Mouse (Mus musculus) CH12.LX (cell line): ENCODE measurements at regions not wholly inside any gene's neighbourhood (a gene's known extent, or its start where the extent isn't known, plus 50 kb on each side); places are given as distances from the start of the nearest gene placed in this dataset.
A peak's percentile ranks its signal among the peaks of the same experiment; 100 is the strongest.

Experiments
- DNase-seq: peaks from one replicate; pipeline ENCODE4 v3.0.0-alpha.2; 2013; ENCODE audit errors: extremely low read depth
- H3K27ac ChIP-seq: 2 replicates; pipeline ENCODE4 v1.5.1; 2012; ENCODE audit warnings: low read depth, mild to moderate bottlenecking, control low read depth, moderate library complexity; ENCODE audit not compliant: insufficient read depth
- H3K27me3 ChIP-seq: replicated peaks from 2 replicates; pipeline ENCODE3; 2012; ENCODE audit warnings: inconsistent platforms
- H3K36me3 ChIP-seq, 2 experiments: replicated peaks in 1 of 2; 2 replicates each; pipeline versions ENCODE3 to v1.6.1; 2012; ENCODE audit warnings: inconsistent platforms in 1 of 2, low read length in 1 of 2, mild to moderate bottlenecking in 1 of 2, mixed read lengths in 1 of 2, moderate library complexity in 1 of 2; ENCODE audit not compliant: control insufficient read depth in 1 of 2, insufficient read depth in 1 of 2
- H3K4me1 ChIP-seq, 2 experiments: 2 replicates each; pipeline ENCODE4 v1.6.1; 2012; ENCODE audit warnings: inconsistent platforms in 1 of 2, moderate library complexity in 1 of 2; ENCODE audit not compliant: insufficient read depth in 2 of 2, control insufficient read depth in 1 of 2
- H3K4me2 ChIP-seq: 2 replicates; pipeline ENCODE4 v1.6.1; 2012; ENCODE audit warnings: low read depth, mild to moderate bottlenecking, control low read depth; ENCODE audit not compliant: poor library complexity, insufficient read depth, severe bottlenecking
- H3K4me3 ChIP-seq, 3 experiments: fragments of 150-350 bp in 1 of 3; sonication (generic) in 1 of 3; replicated peaks in 1 of 3; 2 replicates each; pipeline versions ENCODE3 to v1.5.1; 2011 to 2012; ENCODE audit warnings: low read depth in 2 of 3, low read length in 2 of 3, mild to moderate bottlenecking in 2 of 3, moderate library complexity in 2 of 3, control low read depth in 1 of 3, improper control_type of control experiment in 1 of 3, inconsistent platforms in 1 of 3, mixed read lengths in 1 of 3; ENCODE audit not compliant: poor library complexity in 1 of 3
- H3K79me2 ChIP-seq: replicated peaks from 2 replicates; pipeline ENCODE4 v1.6.1; 2012; ENCODE audit warnings: mild to moderate bottlenecking, moderate library complexity; ENCODE audit not compliant: control insufficient read depth, poor library complexity, insufficient read depth, severe bottlenecking; ENCODE audit errors: extremely low read depth
- H3K9ac ChIP-seq: 2 replicates; pipeline ENCODE4 v1.6.1; 2012; ENCODE audit warnings: low read depth, mild to moderate bottlenecking, control low read depth, moderate library complexity; ENCODE audit not compliant: insufficient read depth
- H3K9me3 ChIP-seq: replicated peaks from 2 replicates; pipeline ENCODE3; 2012; ENCODE audit warnings: low read length, inconsistent platforms, mixed read lengths
- BHLHE40 ChIP-seq: IDR thresholded peaks from 2 replicates; pipeline ENCODE4 v1.6.1; 2011; ENCODE audit warnings: mild to moderate bottlenecking, low read depth, low read length, improper control_type of control experiment
- CTCF ChIP-seq, 2 experiments: IDR thresholded peaks in 1 of 2; conservative IDR thresholded peaks in 1 of 2; 2 replicates each; pipeline ENCODE4 v1.5.1; 2011 to 2012; ENCODE audit warnings: low read depth in 2 of 2, low read length in 2 of 2, improper control_type of control experiment in 1 of 2, inconsistent platforms in 1 of 2, mild to moderate bottlenecking in 1 of 2, moderate library complexity in 1 of 2
- ETS1 ChIP-seq: conservative IDR thresholded peaks from 2 replicates; pipeline ENCODE4 v1.6.1; 2012; ENCODE audit warnings: low read depth, mild to moderate bottlenecking, inconsistent platforms, low read length, improper control_type of control experiment, moderate library complexity
- HCFC1 ChIP-seq: IDR thresholded peaks from 2 replicates; pipeline ENCODE4 v1.6.1; 2012; ENCODE audit warnings: low read depth, mild to moderate bottlenecking, inconsistent platforms, low read length, improper control_type of control experiment
- JUN ChIP-seq: IDR thresholded peaks from 2 replicates; pipeline ENCODE4 v1.6.1; 2011; ENCODE audit warnings: low read depth, mild to moderate bottlenecking, low read length, improper control_type of control experiment, moderate library complexity; ENCODE audit not compliant: insufficient read depth
- MXI1 ChIP-seq: IDR thresholded peaks from 2 replicates; pipeline ENCODE4 v1.6.1; 2011; ENCODE audit warnings: mild to moderate bottlenecking, low read depth, low read length, improper control_type of control experiment
- MYC ChIP-seq: IDR thresholded peaks from 2 replicates; pipeline ENCODE4 v1.6.1; 2011; ENCODE audit warnings: low read depth, mild to moderate bottlenecking, improper control_type of control experiment, low read length
- SIN3A ChIP-seq: IDR thresholded peaks from 2 replicates; pipeline ENCODE4 v1.6.1; 2012; ENCODE audit warnings: low read length, improper control_type of control experiment, inconsistent platforms
- ZC3H11A ChIP-seq: IDR thresholded peaks from 2 replicates; pipeline ENCODE4 v1.6.1; 2012; ENCODE audit warnings: low read depth, mild to moderate bottlenecking, inconsistent platforms, low read length, improper control_type of control experiment
- dilution Hi-C: fragments of 300-500 bp; cut with MboI; formaldehyde crosslinking; loops from 2 replicates; pipeline ENCODE4 v1.14.3; 2020; ENCODE audit warnings: low sequenced_read_pairs; ENCODE audit not compliant: extremely low pct_unique_long_range_greater_than_20kb, extremely low pct_ligation_motif_present
- in situ Hi-C: fragments of 300-500 bp; cut with MboI; formaldehyde crosslinking; loops from 3 replicates; pipeline ENCODE4 v1.14.3; 2019; ENCODE audit warnings: low sequenced_read_pairs, low pct_ligation_motif_present, low pct_unique_long_range_greater_than_20kb, mixed read lengths

DNA sequence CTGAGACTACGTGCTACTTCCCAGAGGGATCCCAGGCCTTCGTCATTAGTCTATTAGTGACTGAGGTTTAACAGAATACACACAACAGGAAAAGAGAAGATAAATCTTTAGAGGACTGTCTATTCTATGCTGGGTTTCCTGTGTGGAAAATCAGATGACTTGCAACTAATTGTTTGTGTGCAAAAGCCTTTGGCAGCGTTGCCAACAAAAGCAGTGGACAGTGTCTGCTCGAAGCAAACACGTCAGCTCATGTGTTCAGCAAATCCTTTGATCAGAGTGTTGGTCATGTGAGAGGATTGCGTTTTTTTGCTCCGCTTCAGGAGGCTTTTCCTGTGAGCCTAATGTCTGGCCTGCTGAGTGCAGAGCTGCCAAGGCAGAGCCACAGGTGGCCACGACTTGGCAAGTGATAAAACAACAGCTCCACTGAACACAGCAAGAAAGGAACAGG lies 117.3 kb downstream of the Arl4a start:
- in situ Hi-C loops, result no loop called here
- H3K4me2 ChIP-seq, result no peak overlapping the region

DNA sequence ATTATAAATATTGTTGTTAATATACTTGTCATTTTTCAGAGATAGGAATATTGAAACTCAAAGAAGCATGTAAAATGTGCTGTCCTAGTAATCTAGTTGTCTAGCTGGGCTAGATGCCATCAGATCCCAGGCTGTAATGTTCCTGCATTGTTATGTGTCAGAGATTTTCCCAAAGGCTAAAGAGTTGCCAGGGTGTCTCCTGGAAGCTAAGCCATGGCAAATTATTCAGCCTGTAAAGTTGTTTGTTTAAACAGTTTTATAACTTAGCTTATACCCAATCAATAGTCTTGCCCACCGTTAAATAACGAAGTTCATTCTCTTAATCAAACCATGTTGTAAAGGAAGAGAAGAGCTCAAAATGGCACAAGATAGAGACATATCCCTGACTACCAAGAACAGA lies 117.9 kb downstream of the Arl4a start:
- Histone ChIP-seq H3K4me1 (peaks cover 3 to 4% of the 10 kb centered on the region in 2 experiments; a peak in 2 of 4 replicates), H3K4me3 (no peak overlapping the region), H3K9me3 (no peaks in the 10 kb centered on the region), H3K4me2 (no peak overlapping the region), H3K36me3 (no peaks in the 10 kb centered on the region), H3K27ac (no peak overlapping the region), H3K27me3 (no peaks in the 10 kb centered on the region), H3K9ac (no peak overlapping the region), H3K79me2 (no peaks in the 10 kb centered on the region)
- TF ChIP-seq JUN, result no peak
- no peak for TF ChIP-seq ETS1
- no peak for DNase-seq
- in situ Hi-C loops (no loop called here), dilution Hi-C loops (no loop called here)

More for the DNA sequence above, 117.3 kb downstream of the Arl4a start:
- DNase-seq, result no peak
- H3K36me3 ChIP-seq, result no peaks in the 10 kb centered on the region
- H3K27ac ChIP-seq, result no peak overlapping the region
- no peak overlapping the region for H3K4me3 ChIP-seq
- H3K9ac ChIP-seq, result no peak overlapping the region
- H3K79me2 ChIP-seq, result no peaks in the 10 kb centered on the region
- H3K9me3 ChIP-seq, result no peaks in the 10 kb centered on the region
- TF ChIP-seq MXI1 (no peak), ZC3H11A (no peak), HCFC1 (no peak), BHLHE40 (0 out of 2 replicates have a peak, but pooled peaks have one; percentile 13), SIN3A (no peak)
- dilution Hi-C loops, result no loop called here
- H3K27me3 ChIP-seq, result no peaks in the 10 kb centered on the region
- peaks cover 3 to 4% of the 10 kb centered on the region in 2 experiments; a peak in 2 of 4 replicates for H3K4me1 ChIP-seq

DNA sequence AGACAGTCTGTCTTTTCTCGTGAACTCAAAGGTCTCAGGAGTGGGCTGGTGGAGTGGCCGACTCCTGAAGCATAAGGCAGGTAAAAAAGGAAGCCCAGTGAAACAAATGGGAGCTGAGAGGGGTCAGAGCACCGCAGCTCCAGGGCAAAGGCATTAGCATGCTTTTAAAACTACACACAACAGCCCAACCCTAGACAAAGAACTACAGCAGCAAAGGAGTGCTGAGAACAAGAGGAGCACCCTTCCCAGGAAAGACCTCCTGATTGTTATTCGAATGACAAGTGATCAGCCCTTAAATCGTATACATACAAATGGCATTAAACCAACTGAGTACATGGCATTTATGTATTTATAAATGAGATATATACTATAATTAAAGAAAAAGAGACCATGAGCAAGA lies 149.3 kb downstream of the Arl4a start:
- Histone ChIP-seq H3K9me3 (no peaks in the 10 kb centered on the region), H3K36me3 (no peaks in the 10 kb centered on the region), H3K4me2 (no peak overlapping the region), H3K79me2 (no peaks in the 10 kb centered on the region), H3K9ac (no peak overlapping the region), H3K27me3 (no peaks in the 10 kb centered on the region), H3K27ac (no peak overlapping the region), H3K4me1 (peaks cover 0 to 2% of the 10 kb centered on the region in 2 experiments; a peak in 1 of 4 replicates), H3K4me3 (no peak overlapping the region)
- TF ChIP-seq MYC (no peak), CTCF (conservative IDR thresholded peaks at IDR 0.05 in 1 of 2, IDR thresholded peaks at IDR 0.05 in 1 of 2; ENCODE audit: low read depth in 2 of 2, low read length in 2 of 2) (no peak)
- in situ Hi-C loops, result no loop called here
- dilution Hi-C loops, result no loop called here
- DNase-seq, result no peak
